Mouse (Mus musculus) kidney, embryonic 15.5 days (tissue): ENCODE measurements at regions not wholly inside any gene's neighbourhood (a gene's known extent, or its start where the extent isn't known, plus 50 kb on each side); places are given as distances from the start of the nearest gene placed in this dataset.

Experiments
- ATAC-seq: fragments of 200-750 bp; cut with Nextera tagmentation; replicated peaks from 2 replicates; pipeline ENCODE4 v1.8.0; 2017; ENCODE audit warnings: moderate TSS enrichment; ENCODE audit not compliant: low FRiP score
- H3K27ac ChIP-seq: fragments of 300-500 bp; sonication (generic); 2 replicates; pipeline ENCODE4 v1.5.1; 2015; ENCODE audit warnings: mild to moderate bottlenecking, inconsistent platforms
- H3K27me3 ChIP-seq: fragments of 300-500 bp; sonication (generic); 2 replicates; pipeline ENCODE4 v1.6.1; 2015; ENCODE audit warnings: inconsistent platforms
- H3K36me3 ChIP-seq: fragments of 300-500 bp; sonication (generic); 2 replicates; pipeline ENCODE4 v1.6.1; 2015; ENCODE audit warnings: inconsistent platforms
- H3K4me1 ChIP-seq: fragments of 300-500 bp; sonication (generic); 2 replicates; pipeline ENCODE4 v1.6.1; 2015; ENCODE audit warnings: inconsistent platforms
- H3K4me2 ChIP-seq: fragments of 300-500 bp; sonication (generic); 2 replicates; pipeline ENCODE4 v1.6.1; 2015; ENCODE audit warnings: moderate library complexity, mild to moderate bottlenecking, inconsistent platforms
- H3K4me3 ChIP-seq: fragments of 300-500 bp; sonication (generic); replicated peaks from 2 replicates; pipeline ENCODE4 v1.5.1; 2015; ENCODE audit warnings: mild to moderate bottlenecking, inconsistent platforms
- H3K9ac ChIP-seq: fragments of 300-500 bp; sonication (generic); 2 replicates; pipeline ENCODE4 v1.6.1; 2015; ENCODE audit warnings: mild to moderate bottlenecking, inconsistent platforms
- H3K9me3 ChIP-seq: fragments of 300-500 bp; sonication (generic); replicated peaks from 2 replicates; pipeline ENCODE4 v1.6.1; 2016; ENCODE audit warnings: inconsistent platforms
- WGBS: fragments of 180-500 bp; shearing (Covaris S2); methylation state at CpG from one replicate; pipeline ENCODE4 v1.1.7; 2015; ENCODE audit warnings: mixed read lengths; 5-methylcytosine and 5-hydroxymethylcytosine counted together

GRCm38 (mm10) chr1:76955031-76955430 lies 559.9 kb downstream of the Epha4 start:
- H3K4me2 ChIP-seq, result no peak overlapping the region
- H3K4me1 ChIP-seq, result no peaks in the 10 kb centered on the region
- no peaks in the 10 kb centered on the region for H3K27me3 ChIP-seq
- H3K36me3 ChIP-seq, result no peaks in the 10 kb centered on the region
- H3K27ac ChIP-seq, result no peak overlapping the region
- H3K9ac ChIP-seq, result no peak overlapping the region
- H3K4me3 ChIP-seq, result no peak overlapping the region
- no peaks in the 10 kb centered on the region for H3K9me3 ChIP-seq
- no peak for ATAC-seq

DNA sequence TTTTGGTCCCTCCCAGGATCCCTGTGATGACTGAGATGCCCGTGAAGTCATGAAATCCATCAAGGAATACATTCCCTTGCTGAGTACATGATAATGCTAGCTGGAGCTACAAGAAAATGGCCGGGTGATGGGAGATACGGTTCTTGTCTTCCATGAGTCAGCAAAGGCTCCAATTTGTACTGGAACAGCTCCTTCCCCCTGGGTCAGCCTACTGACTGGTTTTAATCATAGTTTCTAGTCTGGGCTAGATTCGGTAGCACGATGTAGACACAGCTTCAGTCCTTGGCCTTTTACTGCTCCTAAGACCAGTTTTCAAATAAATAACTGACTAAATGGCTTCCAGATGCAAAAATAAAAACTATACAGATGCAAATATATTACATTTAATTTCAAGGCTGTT lies 557.5 kb downstream of the Epha4 start:
- H3K9ac ChIP-seq, result no peak overlapping the region
- H3K4me2 ChIP-seq, result no peak overlapping the region
- no peak overlapping the region for H3K4me3 ChIP-seq
- no peak overlapping the region for H3K27ac ChIP-seq
- H3K27me3 ChIP-seq, result no peaks in the 10 kb centered on the region
- H3K36me3 ChIP-seq, result no peaks in the 10 kb centered on the region
- no peaks in the 10 kb centered on the region for H3K9me3 ChIP-seq
- WGBS, result 78% methylated on average over 5 of the region's 5 CpGs
- no peak for ATAC-seq
- no peaks in the 10 kb centered on the region for H3K4me1 ChIP-seq

DNA sequence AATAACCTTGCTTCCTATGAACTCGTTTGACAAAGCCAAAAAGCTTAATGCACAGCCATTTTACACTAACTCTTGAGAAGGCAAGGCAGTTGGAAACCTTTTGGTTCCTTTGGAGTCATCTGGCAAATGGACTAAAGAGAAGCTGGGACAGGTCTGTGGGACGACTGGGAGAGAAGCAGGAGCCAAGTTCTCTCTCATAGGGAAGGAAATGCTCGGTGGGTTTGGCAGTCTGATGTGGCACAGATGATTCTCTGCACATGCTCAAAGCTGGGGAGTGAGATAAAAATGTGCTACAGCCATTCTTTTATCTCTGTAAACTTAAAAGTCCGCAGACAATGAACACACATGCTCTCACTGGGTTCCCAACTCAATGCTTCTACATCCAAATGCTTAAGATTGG lies 556.2 kb downstream of the Epha4 start:
- 72% methylated on average over 4 of the region's 4 CpGs for WGBS
- H3K9ac ChIP-seq, result no peak overlapping the region
- no peak overlapping the region for H3K27ac ChIP-seq
- H3K36me3 ChIP-seq, result no peaks in the 10 kb centered on the region
- H3K27me3 ChIP-seq, result no peaks in the 10 kb centered on the region
- H3K9me3 ChIP-seq, result no peaks in the 10 kb centered on the region
- no peaks in the 10 kb centered on the region for H3K4me1 ChIP-seq
- ATAC-seq, result no peak
- no peak overlapping the region for H3K4me2 ChIP-seq
- H3K4me3 ChIP-seq, result no peak overlapping the region

DNA sequence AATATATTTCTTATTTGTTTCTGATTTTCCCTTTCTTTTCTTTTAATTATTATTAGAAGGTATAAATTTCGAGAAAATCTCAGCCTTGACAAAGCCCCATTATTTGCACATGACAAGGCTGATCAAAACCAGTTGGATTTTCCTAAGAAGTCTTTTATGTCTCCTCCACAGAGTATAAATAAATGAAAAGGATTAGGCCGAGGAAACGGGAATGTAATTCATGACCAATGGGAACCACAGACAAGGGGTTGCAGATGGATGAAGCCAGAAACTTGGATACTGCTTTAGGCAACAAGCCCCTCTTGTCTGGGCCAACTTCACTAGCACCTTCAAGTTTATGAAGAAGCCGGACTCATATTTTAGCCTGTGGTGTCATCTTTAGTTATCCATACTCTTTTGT lies 542.4 kb downstream of the Epha4 start:
- Histone ChIP-seq H3K4me1 (no peaks in the 10 kb centered on the region), H3K36me3 (no peaks in the 10 kb centered on the region), H3K27ac (no peak overlapping the region), H3K9me3 (no peaks in the 10 kb centered on the region), H3K4me2 (no peak overlapping the region), H3K27me3 (no peaks in the 10 kb centered on the region), H3K9ac (no peak overlapping the region), H3K4me3 (no peak overlapping the region)
- no peak for ATAC-seq
- WGBS, result 67% methylated on average over 4 of the region's 4 CpGs

GRCm38 (mm10) chr1:76975077-76975945 lies 539.6 kb downstream of the Epha4 start:
- no peak for ATAC-seq
- Histone ChIP-seq H3K4me2 (no peak overlapping the region), H3K9me3 (no peaks in the 10 kb centered on the region), H3K4me3 (no peak overlapping the region), H3K36me3 (no peaks in the 10 kb centered on the region), H3K27ac (no peak overlapping the region), H3K4me1 (no peaks in the 10 kb centered on the region), H3K27me3 (no peaks in the 10 kb centered on the region), H3K9ac (no peak overlapping the region)
- 62% methylated on average over 12 of the region's 12 CpGs for WGBS

- Histone ChIP-seq H3K27ac (no peak overlapping the region), H3K4me1 (no peaks in the 10 kb centered on the region), H3K36me3 (no peaks in the 10 kb centered on the region), H3K27me3 (no peaks in the 10 kb centered on the region), H3K4me3 (no peak overlapping the region), H3K4me2 (no peak overlapping the region), H3K9me3 (no peaks in the 10 kb centered on the region), H3K9ac (no peak overlapping the region)
- 70% methylated on average over 9 of the region's 9 CpGs for WGBS
- no peak for ATAC-seq
These were observed 534.3 kb downstream of the Epha4 start for GRCm38 (mm10) chr1:76980498-76981152.

GRCm38 (mm10) chr1:76993776-76994175 lies 521.1 kb downstream of the Epha4 start:
- Histone ChIP-seq H3K27me3 (no peaks in the 10 kb centered on the region), H3K9ac (no peak overlapping the region), H3K4me1 (no peaks in the 10 kb centered on the region), H3K9me3 (no peaks in the 10 kb centered on the region), H3K27ac (no peak overlapping the region), H3K4me2 (no peak overlapping the region), H3K4me3 (no peak overlapping the region), H3K36me3 (no peaks in the 10 kb centered on the region)
- 44% methylated on average over 2 of the region's 2 CpGs for WGBS
- ATAC-seq, result no peak

- no peak overlapping the region for H3K4me3 ChIP-seq
- H3K27me3 ChIP-seq, result no peaks in the 10 kb centered on the region
- no peak overlapping the region for H3K4me2 ChIP-seq
- WGBS, result 86% methylated on average over 6 of the region's 6 CpGs
- no peaks in the 10 kb centered on the region for H3K36me3 ChIP-seq
- no peak overlapping the region for H3K27ac ChIP-seq
- H3K9me3 ChIP-seq, result no peaks in the 10 kb centered on the region
- no peak overlapping the region for H3K9ac ChIP-seq
- no peak for ATAC-seq
- H3K4me1 ChIP-seq, result peaks cover 12% of the 10 kb centered on the region; the same call in 1 of the 2 replicates
These were observed 506.9 kb downstream of the Epha4 start for GRCm38 (mm10) chr1:77008001-77008400.

GRCm38 (mm10) chr1:77010608-77011214 lies 504.2 kb downstream of the Epha4 start:
- Histone ChIP-seq H3K27me3 (0 out of 2 replicates have a peak, but pooled peaks cover 3% of the 10 kb centered on the region), H3K9ac (no peak overlapping the region), H3K4me3 (no peak overlapping the region), H3K4me1 (peaks cover 12% of the 10 kb centered on the region; the same call in 1 of the 2 replicates), H3K4me2 (peak overlapping the region; percentile 3; the same call in 1 of the 2 replicates), H3K36me3 (no peaks in the 10 kb centered on the region), H3K9me3 (no peaks in the 10 kb centered on the region), H3K27ac (peak overlapping the region; percentile 41; the same call in 1 of the 2 replicates)
- peak; percentile 82 for ATAC-seq
- 32% methylated on average over 8 of the region's 8 CpGs for WGBS

- Histone ChIP-seq H3K4me1 (0 out of 2 replicates have a peak, but pooled peaks cover 3% of the 10 kb centered on the region), H3K27ac (no peak overlapping the region), H3K9me3 (no peaks in the 10 kb centered on the region), H3K9ac (no peak overlapping the region), H3K27me3 (no peaks in the 10 kb centered on the region), H3K36me3 (no peaks in the 10 kb centered on the region), H3K4me3 (no peak overlapping the region), H3K4me2 (no peak overlapping the region)
- WGBS, result 95% methylated on average over 4 of the region's 4 CpGs
- ATAC-seq, result no peak
These were observed 487.2 kb downstream of the Epha4 start for GRCm38 (mm10) chr1:77027656-77028055.

- no peaks in the 10 kb centered on the region for H3K36me3 ChIP-seq
- no peaks in the 10 kb centered on the region for H3K27me3 ChIP-seq
- no peak overlapping the region for H3K27ac ChIP-seq
- no peak for ATAC-seq
- H3K4me2 ChIP-seq, result no peak overlapping the region
- H3K4me1 ChIP-seq, result 0 out of 2 replicates have a peak, but pooled peaks cover 3% of the 10 kb centered on the region
- H3K9ac ChIP-seq, result no peak overlapping the region
- H3K9me3 ChIP-seq, result no peaks in the 10 kb centered on the region
- H3K4me3 ChIP-seq, result no peak overlapping the region
- 82% methylated on average over 6 of the region's 6 CpGs for WGBS
These were observed 486.7 kb downstream of the Epha4 start for GRCm38 (mm10) chr1:77028216-77028615.

GRCm38 (mm10) chr1:77029091-77029490 lies 485.8 kb downstream of the Epha4 start:
- ATAC-seq, result no peak
- WGBS, result 77% methylated on average over 6 of the region's 6 CpGs
- H3K9ac ChIP-seq, result no peak overlapping the region
- 0 out of 2 replicates have a peak, but pooled peaks cover 3% of the 10 kb centered on the region for H3K4me1 ChIP-seq
- H3K36me3 ChIP-seq, result no peaks in the 10 kb centered on the region
- H3K27me3 ChIP-seq, result no peaks in the 10 kb centered on the region
- no peak overlapping the region for H3K4me3 ChIP-seq
- no peak overlapping the region for H3K27ac ChIP-seq
- no peaks in the 10 kb centered on the region for H3K9me3 ChIP-seq
- no peak overlapping the region for H3K4me2 ChIP-seq
